Mouse (Mus musculus) heart, postnatal 14 days (tissue): ENCODE results near the gene Fgf14. TPM values are rescaled to one million over a fixed set of nuclear protein-coding genes. Genes with fewer than 3 reads are reported as not detected.
"Not testable (repeated sequence)": the region's sequence is repeated elsewhere in the genome, so short reads cannot be mapped to it uniquely, and the experiment has no call there.

Experiments
- DNase-seq, 2 experiments: peaks; one replicate each; pipeline ENCODE4 v3.0.0; 2021 to 2022
- intact Hi-C: fragments of 180-260 bp; cut with DNase I; formaldehyde crosslinking; loops from one replicate; pipeline ENCODE4 v1.15.1; 2025
- long read RNA-seq, 2 experiments: library from polyadenylated mRNA; stranded (forward); transcript quantifications; one replicate each; pipeline ENCODE4 v2.0.0; 2021
- total RNA-seq, 2 experiments: library from RNA; stranded (reverse); gene quantifications; 2 replicates each; pipeline ENCODE4 v1.2.3; 2021

Gene Fgf14
- 1 to 10 TPM; 1.4 to 1.5 TPM for total RNA-seq
- long read RNA-seq, experiment 1 = 0 reads
- long read RNA-seq, experiment 2 = 0 reads

DNA sequence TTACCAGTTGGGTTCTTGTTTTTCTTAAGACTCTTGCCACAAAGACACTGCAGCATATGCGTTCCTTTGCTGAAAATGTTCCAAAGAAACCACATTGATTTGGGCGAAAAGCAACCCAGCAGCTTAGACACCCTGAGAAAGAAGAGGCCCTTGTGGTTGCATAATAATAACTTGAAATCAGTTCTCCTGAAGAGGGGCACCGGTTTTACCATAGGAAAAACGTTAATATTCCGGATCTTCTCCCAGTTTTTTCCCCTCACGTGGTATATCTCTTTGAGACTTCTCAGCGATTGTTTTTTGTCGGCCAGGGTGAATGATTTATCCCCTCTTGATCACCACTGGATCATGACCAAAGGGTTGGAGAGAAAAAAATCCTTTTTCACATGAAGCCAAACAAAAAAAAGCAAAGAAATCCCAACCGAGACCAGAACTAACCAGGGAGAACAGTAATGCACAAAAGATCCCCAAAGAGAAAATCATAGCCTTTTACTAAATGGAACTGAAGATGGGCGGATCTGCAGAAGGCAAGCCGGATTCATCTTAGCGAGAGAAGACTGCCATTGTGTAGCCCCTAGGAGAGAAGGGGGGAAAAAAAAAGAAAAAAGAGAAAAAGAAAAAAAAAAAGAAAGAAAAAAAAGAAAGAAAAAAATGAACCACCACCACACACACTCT, at the start of gene Fgf14:
TSS of gene Fgf14 (minus strand) at position 622 of the 672 bp plus-strand sequence.
- intact Hi-C loops = loop anchor here (10.0 kb wide), 1 partner anchor 112 kb away; no protein-coding TSS in a partner anchor
- no peak for DNase-seq

GRCm38 (mm10) chr14:124677379-124677778, 452 bp upstream of the Fgf14 start:
- no peak for DNase-seq
- intact Hi-C loops = loop anchor here (10.0 kb wide), 1 partner anchor 113 kb away; no protein-coding TSS in a partner anchor

DNA sequence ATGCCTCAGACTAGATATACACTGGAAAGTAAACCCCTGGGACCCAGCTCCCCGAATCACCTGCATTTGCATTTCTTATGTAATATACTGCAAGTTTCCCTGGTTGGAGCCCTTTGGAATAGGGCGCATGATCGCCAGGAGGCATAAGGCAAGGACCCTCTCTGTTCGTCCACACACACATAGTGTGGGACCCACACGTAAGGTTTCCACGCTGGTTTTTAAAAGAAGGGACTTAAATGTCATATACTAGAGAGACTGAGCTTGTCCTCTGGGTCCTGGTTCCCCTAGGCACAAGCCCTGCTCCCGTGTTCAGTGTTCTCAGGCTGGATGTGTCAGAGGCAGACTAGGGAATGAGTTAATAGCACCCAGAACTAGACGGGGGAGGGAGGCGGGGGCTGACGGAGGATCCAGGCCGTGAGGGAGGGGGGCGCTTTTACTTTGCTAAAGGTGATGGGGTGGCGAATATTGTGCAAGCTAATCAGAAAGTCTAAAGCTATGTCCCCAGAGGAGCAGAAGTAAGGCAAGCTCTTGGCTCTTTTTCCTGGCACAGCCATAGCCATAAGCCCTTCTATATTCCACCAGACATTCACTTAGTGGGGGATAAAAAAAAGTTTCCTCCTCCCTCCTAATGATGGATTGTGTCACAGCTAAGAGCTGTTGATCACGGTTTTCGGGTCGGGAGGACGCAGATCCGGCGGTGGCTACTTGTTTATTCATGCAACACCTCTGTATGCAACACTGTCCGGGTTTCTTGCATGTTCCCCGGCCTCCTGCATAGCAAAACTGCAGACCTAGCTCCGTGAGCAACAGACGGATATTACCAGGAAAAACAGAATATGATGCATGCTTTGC, 1.0 kb downstream of the Fgf14 start:
- DNase-seq = no peak
- intact Hi-C loops = loop anchor here (10.0 kb wide), 1 partner anchor 111 kb away; no protein-coding TSS in a partner anchor

DNA sequence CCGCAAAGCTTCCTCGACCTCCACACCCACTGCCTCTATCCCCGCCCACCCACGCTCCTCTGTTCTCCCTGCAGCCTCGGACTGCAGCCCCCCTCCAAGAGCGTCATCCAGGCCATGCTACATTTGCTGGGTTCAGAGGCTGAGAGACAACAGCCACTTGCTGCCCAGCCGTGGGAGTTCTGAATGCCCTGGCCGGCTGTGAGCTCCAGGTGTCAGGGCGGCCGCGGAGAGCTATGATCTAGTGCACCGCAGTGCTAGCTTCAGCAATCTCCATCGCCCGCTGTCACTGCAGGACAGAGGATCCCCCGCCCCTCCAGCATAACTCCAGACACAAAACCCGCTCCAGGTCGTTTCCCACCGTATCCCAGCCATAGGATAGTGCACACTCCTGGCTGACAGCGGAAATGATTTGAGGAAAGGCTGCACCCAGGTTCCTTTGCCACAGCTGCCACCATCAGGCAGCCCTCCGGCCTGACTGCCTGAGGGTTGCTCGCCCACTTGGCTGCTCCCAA, 1.7 kb downstream of the Fgf14 start:
- no peak for DNase-seq
- intact Hi-C loops = loop anchor here (10.0 kb wide), 1 partner anchor 110 kb away; no protein-coding TSS in a partner anchor

DNA sequence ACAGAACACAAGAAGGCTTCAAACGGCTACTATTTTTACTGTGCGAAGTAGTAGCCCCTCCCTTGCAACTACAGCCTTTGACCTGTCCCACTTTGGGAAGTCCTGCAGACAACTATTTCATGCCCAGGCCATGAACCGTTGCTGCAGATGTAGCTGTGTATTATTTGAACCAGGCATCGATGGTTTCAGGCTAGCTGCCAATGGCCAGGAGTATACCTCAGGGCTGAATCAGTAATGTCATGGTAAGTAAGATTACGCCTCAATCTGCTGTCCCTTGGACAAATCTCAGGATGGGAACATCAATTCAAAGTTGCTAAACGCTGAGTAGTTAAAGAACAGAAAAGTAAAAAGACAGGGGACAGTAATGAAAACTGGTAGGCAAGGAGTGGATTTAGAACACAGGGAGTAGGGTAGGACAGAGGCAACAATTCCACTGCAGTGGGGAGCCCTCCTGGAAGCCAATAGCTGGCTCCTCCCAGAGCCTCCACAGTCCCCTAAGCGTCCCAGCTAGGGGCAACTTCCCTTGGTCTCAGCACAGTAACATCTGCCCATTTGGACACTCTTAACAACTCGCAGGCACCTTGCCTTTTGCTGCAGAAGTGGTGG, 2.3 kb downstream of the Fgf14 start:
- intact Hi-C loops = loop anchor here (10.0 kb wide), 1 partner anchor 110 kb away; no protein-coding TSS in a partner anchor
- no peak for DNase-seq

GRCm38 (mm10) chr14:124669739-124670138, 7.2 kb downstream of the Fgf14 start:
- DNase-seq = no peak
- intact Hi-C loops = loop anchor here (10.0 kb wide), 1 partner anchor 105 kb away; no protein-coding TSS in a partner anchor

DNA sequence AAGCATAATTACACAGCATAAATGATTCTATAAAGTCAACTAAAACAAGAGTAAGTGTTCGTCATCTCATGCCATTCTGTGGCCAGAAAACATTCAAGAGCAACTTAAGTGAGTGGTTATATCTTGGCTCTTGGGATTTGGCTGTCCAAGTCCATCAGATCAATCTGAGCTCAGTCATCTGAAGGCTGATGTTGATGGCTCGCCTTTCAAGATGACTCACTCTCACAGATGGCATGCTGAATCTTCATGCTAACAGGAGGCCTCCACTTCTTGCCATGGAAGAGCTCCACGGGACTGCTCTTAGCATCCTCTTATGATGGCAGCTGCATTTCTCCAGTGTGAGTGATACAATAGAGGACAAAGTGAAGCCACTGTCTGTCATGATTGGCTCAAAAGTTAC, 34.1 kb downstream of the Fgf14 start:
- DNase-seq = no peak
- intact Hi-C loops = no loop called here

- intact Hi-C loops = no loop called here
- DNase-seq = no peak
Observed at GRCm38 (mm10) chr14:124634881-124635280, 42.0 kb downstream of the Fgf14 start.

- intact Hi-C loops = no loop called here
- DNase-seq = no peak
Observed at GRCm38 (mm10) chr14:124613473-124613872, 63.5 kb downstream of the Fgf14 start.

- no peak for DNase-seq
- intact Hi-C loops = no loop called here
Observed at GRCm38 (mm10) chr14:124606036-124606711, 70.8 kb downstream of the Fgf14 start.

GRCm38 (mm10) chr14:124605031-124605743, 71.7 kb downstream of the Fgf14 start:
- intact Hi-C loops = no loop called here
- DNase-seq = no peak

DNA sequence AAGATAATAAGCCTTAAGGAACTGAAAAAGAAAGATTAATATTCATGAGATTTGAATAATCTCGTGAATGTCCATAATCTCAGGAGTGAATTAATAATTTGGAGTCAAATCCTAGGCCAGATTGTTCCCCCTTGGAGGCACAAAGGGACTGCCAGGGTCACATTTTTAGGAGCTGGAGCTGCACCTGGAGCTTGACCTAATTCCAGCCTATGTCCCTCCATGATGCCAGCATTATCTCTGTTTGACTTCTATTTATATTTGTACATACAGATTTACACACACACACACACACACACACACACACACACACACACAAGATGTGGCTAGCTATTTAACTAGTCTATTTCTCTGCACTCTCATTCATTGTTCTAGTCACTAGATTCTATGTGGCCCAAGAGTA, 100.4 kb downstream of the Fgf14 start:
- DNase-seq = no peak
- intact Hi-C loops = no loop called here

GRCm38 (mm10) chr14:124575130-124575885, 101.6 kb downstream of the Fgf14 start:
- intact Hi-C loops = no loop called here
- DNase-seq = no peak

- intact Hi-C loops = loop anchor here (10.0 kb wide), 1 partner anchor 108 kb away; the partner anchor contains the start of gene Fgf14
Observed at GRCm38 (mm10) chr14:124566445-124566844, 110.5 kb downstream of the Fgf14 start.

DNA sequence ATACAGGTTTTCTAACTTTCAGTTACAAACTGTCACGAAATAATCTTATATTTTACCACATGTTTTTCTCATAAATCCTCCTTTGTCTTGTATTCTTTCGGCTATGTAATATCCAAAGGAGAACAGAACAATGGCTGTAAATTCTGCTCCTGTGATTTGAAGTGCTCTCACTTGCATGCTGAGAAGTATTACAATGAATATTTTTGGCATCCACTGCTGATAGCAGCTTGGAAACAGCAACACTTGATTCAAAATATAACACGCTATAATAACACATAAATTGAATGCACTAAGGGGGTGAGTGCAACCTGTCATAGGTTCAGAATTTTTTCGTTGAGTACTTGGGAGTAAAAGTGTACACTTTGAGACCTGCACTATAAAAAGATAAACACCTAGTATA, 115.4 kb downstream of the Fgf14 start:
- DNase-seq = no peak

More at GRCm38 (mm10) chr14:124566445-124566844, 110.5 kb downstream of the Fgf14 start:
- DNase-seq = peak; percentile 7 to 22

GRCm38 (mm10) chr14:124536106-124536505, 140.8 kb downstream of the Fgf14 start:
- intact Hi-C loops = no loop called here
- no peak for DNase-seq

More for the DNA sequence above, 115.4 kb downstream of the Fgf14 start:
- intact Hi-C loops = loop anchor here (10.0 kb wide), 1 partner anchor 113 kb away; the partner anchor contains the start of gene Fgf14

GRCm38 (mm10) chr14:124535376-124535775, 141.6 kb downstream of the Fgf14 start:
- DNase-seq, intact Hi-C loops: not testable (repeated sequence)

DNA sequence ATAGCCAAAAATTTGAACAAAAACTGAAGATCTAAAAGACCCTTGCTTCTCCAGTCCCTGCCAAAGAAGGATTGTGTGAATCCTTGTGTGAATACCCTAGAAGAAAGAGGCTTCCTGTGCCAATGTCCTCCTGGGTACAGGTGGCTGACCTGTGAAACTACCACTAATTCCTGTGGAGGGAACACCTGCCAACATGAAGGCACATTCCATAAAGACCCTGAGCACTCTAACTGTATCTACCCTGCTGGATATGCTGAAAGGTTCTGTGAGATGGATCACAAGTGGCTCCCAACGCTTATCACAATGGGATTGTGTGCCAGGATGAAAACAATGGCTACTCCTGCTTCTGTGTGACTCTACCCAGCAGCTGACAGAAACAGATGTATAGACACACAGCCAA, 144.9 kb downstream of the Fgf14 start:
- intact Hi-C loops = no loop called here
- DNase-seq = no peak
